Mouse (Mus musculus): Measurements from ENCODE around the gene Slc8a2.

DNA sequence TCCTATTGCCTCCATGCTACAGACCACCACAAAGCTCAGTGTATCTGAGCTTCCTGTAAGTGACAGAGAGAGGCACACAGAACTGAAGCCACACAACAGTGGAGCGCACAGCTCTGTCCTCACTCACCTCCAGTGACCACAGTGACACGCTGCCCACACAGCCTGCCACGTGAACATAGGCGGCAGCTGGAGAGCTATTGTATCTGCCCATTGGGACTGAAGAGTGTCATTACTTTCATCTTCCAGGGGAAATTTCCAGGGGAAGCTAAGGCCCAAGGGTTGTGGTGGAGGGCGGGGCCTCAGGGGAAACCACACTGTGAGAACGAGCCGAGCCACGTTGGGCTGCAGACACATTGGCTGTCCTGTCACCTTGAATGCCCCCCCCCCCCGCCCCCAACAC, 75.2 kb downstream of the Slc8a2 start:
- no peak for TF ChIP-seq CTCF (IDR thresholded peaks at IDR 0.05; ENCODE audit: low read depth)
- no peak for TF ChIP-seq EP300 (IDR thresholded peaks at IDR 0.05; ENCODE audit: low read depth)

Data from liver, embryonic 14.5 days (tissue).